Mouse (Mus musculus): Measurements from ENCODE around the gene BC049762.
A peak's percentile ranks its signal among the peaks of the same experiment; 100 is the strongest.

Gene BC049762

GRCm38 (mm10) chr11:51219396-51219980, 43.4 kb downstream of the BC049762 start:
- no peak for DNase-seq (ENCODE audit: low read depth, low spot score)

GRCm38 (mm10) chr11:51214021-51214420, 48.8 kb downstream of the BC049762 start:
- DNase-seq (ENCODE audit: low read depth, low spot score): no peak

GRCm38 (mm10) chr11:51211426-51211825, 51.4 kb downstream of the BC049762 start:
- no peak for DNase-seq (ENCODE audit: low read depth, low spot score)

GRCm38 (mm10) chr11:51207758-51208157, 55.1 kb downstream of the BC049762 start:
- DNase-seq (ENCODE audit: low read depth, low spot score): peak; percentile 90
